Mouse (Mus musculus) forebrain, embryonic 11.5 days (tissue): ENCODE measurements around the gene Dock3. TPM values are rescaled to one million over a fixed set of nuclear protein-coding genes. Genes with fewer than 3 reads are reported as not detected.

Experiments used
- ATAC-seq: fragments of 200-750 bp; cut with Nextera tagmentation; replicated peaks from 2 replicates; pipeline ENCODE4 v1.8.0; 2017; ENCODE audit warnings: moderate TSS enrichment; ENCODE audit not compliant: low FRiP score
- DNase-seq: peaks from one replicate; pipeline ENCODE4 v3.0.0-alpha.2; 2017; ENCODE audit warnings: low spot score
- H3K27ac ChIP-seq: fragments of 300-500 bp; sonication (generic); 2 replicates; pipeline ENCODE4 v1.5.1; 2014; ENCODE audit warnings: low read depth, low read length
- H3K27me3 ChIP-seq: fragments of 300-500 bp; sonication (generic); 2 replicates; pipeline ENCODE4 v1.6.1; 2014; ENCODE audit warnings: mild to moderate bottlenecking, low read length, mixed read lengths; ENCODE audit not compliant: control insufficient read depth, insufficient read depth
- H3K36me3 ChIP-seq: fragments of 300-500 bp; sonication (generic); 2 replicates; pipeline ENCODE4 v1.6.1; 2014; ENCODE audit warnings: mild to moderate bottlenecking, low read length, moderate library complexity, mixed read lengths; ENCODE audit not compliant: control insufficient read depth, insufficient read depth
- H3K4me1 ChIP-seq: fragments of 300-500 bp; sonication (generic); replicated peaks from 2 replicates; pipeline ENCODE4 v1.6.1; 2014; ENCODE audit warnings: low read length, mixed read lengths; ENCODE audit not compliant: control insufficient read depth, insufficient read depth
- H3K4me2 ChIP-seq: fragments of 300-500 bp; sonication (generic); 2 replicates; pipeline ENCODE4 v1.6.1; 2014; ENCODE audit warnings: low read depth, mild to moderate bottlenecking, low read length, moderate library complexity, mixed read lengths; ENCODE audit not compliant: severe bottlenecking
- H3K4me3 ChIP-seq: fragments of 300-500 bp; sonication (generic); 2 replicates; pipeline ENCODE4 v1.5.1; 2014; ENCODE audit warnings: low read depth, low read length
- H3K9ac ChIP-seq: fragments of 300-500 bp; sonication (generic); 2 replicates; pipeline ENCODE4 v1.6.1; 2014; ENCODE audit warnings: low read length
- H3K9me3 ChIP-seq: fragments of 300-500 bp; sonication (generic); 2 replicates; pipeline ENCODE4 v1.6.1; 2016; ENCODE audit warnings: low read length, mixed read lengths; ENCODE audit not compliant: control insufficient read depth
- WGBS: fragments of 180-500 bp; shearing (Covaris S2); extraction: QIAGEN DNeasy Blood & Tissue Kit; methylation state at CpG from one replicate; pipeline ENCODE4 v1.1.7; 2014; 5-methylcytosine and 5-hydroxymethylcytosine counted together
- polyA plus RNA-seq: library from polyadenylated mRNA; unstranded; fragments of >200 nt; fragmentation: Nextera tagmentation; extraction: Ambion mirVana; gene quantifications from 2 replicates; pipeline ENCODE4 v1.2.1, GENCODE M21; 2014

The Dock3 gene
- polyA plus RNA-seq, 1 experiment from 2014 or later: 12.1 TPM

- H3K4me2 ChIP-seq: no peak overlapping the region
- no peak overlapping the region for H3K9ac ChIP-seq
- no peaks in the 10 kb centered on the region for H3K36me3 ChIP-seq
- no peak overlapping the region for H3K4me3 ChIP-seq
- no peaks in the 10 kb centered on the region for H3K4me1 ChIP-seq
- ATAC-seq (no peak), DNase-seq (no peak)
- no peak overlapping the region for H3K27ac ChIP-seq
- H3K9me3 ChIP-seq: no peaks in the 10 kb centered on the region
- H3K27me3 ChIP-seq: no peaks in the 10 kb centered on the region
- WGBS: 89% methylated on average over 1 of the region's 1 CpGs
Measured at GRCm38 (mm10) chr9:106898901-106899300, 332.8 kb downstream of the Dock3 start.

GRCm38 (mm10) chr9:106893327-106893726, 338.4 kb downstream of the Dock3 start:
- ATAC-seq: no peak

DNA sequence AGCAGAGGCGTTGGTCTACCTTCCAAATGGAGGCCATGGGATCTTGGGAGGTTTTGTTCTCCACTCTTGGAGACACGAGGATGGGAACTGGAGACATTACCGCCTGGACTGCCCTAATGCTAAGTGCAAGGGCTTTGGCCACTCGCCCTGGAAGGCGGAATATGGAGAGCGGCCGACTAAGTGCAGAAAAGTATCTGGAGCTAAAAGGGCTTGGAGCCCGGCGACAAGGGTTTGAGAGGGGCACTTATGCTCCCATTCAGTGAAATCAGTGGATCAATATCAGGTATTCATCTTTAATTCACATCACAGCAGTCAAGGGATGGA, 339.2 kb downstream of the Dock3 start:
- no peak for ATAC-seq

More at GRCm38 (mm10) chr9:106893327-106893726, 338.4 kb downstream of the Dock3 start:
- Histone ChIP-seq H3K4me2 (0 out of 2 replicates have a peak overlapping the region, but pooled peaks have one; percentile 18), H3K36me3 (peaks cover 7% of the 10 kb centered on the region), H3K27ac (no peak overlapping the region), H3K9me3 (no peaks in the 10 kb centered on the region), H3K27me3 (no peaks in the 10 kb centered on the region), H3K4me3 (no peak overlapping the region), H3K9ac (no peak overlapping the region), H3K4me1 (peaks cover 7% of the 10 kb centered on the region)
- 63% methylated on average over 3 of the region's 3 CpGs for WGBS
- DNase-seq: no peak

GRCm38 (mm10) chr9:106891829-106892551, 339.7 kb downstream of the Dock3 start, which contains the start of gene Manf:
Gene Manf (minus strand): TSS chr9:106891979.
- Histone ChIP-seq H3K4me3 (peak within 1 kb of the TSS; percentile 90), H3K9me3 (no peaks in the 10 kb centered on the region)

More for the DNA sequence above, 339.2 kb downstream of the Dock3 start:
- Histone ChIP-seq H3K4me2 (peak overlapping the region; percentile 91), H3K27me3 (no peaks in the 10 kb centered on the region), H3K9me3 (no peaks in the 10 kb centered on the region), H3K4me3 (peak overlapping the region; percentile 90), H3K9ac (peak overlapping the region; percentile 95), H3K36me3 (peaks cover 7% of the 10 kb centered on the region), H3K27ac (peak overlapping the region; percentile 77), H3K4me1 (peaks cover 11% of the 10 kb centered on the region)
- 1% methylated on average over 9 of the region's 9 CpGs for WGBS
- DNase-seq: no peak

DNA sequence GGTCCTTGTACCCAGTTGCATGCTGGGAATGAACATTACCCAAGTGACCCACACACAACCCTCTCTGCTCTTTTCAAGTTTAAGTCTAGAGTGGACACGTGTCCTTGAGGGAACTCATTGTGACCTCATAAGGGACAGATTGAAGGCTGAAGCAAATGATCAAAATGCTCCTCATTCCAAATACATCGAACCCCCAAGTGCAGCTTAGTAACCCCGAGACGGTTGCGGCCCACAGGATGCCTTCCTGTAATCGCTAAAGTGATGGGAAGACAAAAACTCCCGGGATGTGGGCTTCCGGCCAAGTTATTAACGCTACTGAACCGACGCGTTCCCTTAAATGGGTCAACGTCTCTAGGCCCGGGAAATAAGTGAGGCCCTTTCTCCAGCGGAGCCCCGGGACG, 340.4 kb downstream of the Dock3 start:
- DNase-seq (no peak), ATAC-seq (no peak)
- Histone ChIP-seq H3K9me3 (no peaks in the 10 kb centered on the region), H3K27me3 (no peaks in the 10 kb centered on the region), H3K4me3 (peak overlapping the region; percentile 90), H3K9ac (peak overlapping the region; percentile 95), H3K36me3 (peaks cover 7% of the 10 kb centered on the region), H3K4me1 (peaks cover 12% of the 10 kb centered on the region), H3K4me2 (peak overlapping the region; percentile 91), H3K27ac (peak overlapping the region; percentile 79)
- WGBS: 1% methylated on average over 17 of the region's 17 CpGs

More at GRCm38 (mm10) chr9:106891829-106892551, 339.7 kb downstream of the Dock3 start, which contains the start of gene Manf:
- Histone ChIP-seq H3K4me2 (peak within 1 kb of the TSS; percentile 91), H3K27me3 (no peaks in the 10 kb centered on the region), H3K36me3 (peaks cover 7% of the 10 kb centered on the region), H3K9ac (peak within 1 kb of the TSS; percentile 95), H3K4me1 (peaks cover 12% of the 10 kb centered on the region), H3K27ac (peak within 1 kb of the TSS; percentile 79)
- ATAC-seq: peak; percentile 99
- peak; percentile 98 for DNase-seq
- WGBS: under 1% methylated on average over 59 of the region's 59 CpGs

DNA sequence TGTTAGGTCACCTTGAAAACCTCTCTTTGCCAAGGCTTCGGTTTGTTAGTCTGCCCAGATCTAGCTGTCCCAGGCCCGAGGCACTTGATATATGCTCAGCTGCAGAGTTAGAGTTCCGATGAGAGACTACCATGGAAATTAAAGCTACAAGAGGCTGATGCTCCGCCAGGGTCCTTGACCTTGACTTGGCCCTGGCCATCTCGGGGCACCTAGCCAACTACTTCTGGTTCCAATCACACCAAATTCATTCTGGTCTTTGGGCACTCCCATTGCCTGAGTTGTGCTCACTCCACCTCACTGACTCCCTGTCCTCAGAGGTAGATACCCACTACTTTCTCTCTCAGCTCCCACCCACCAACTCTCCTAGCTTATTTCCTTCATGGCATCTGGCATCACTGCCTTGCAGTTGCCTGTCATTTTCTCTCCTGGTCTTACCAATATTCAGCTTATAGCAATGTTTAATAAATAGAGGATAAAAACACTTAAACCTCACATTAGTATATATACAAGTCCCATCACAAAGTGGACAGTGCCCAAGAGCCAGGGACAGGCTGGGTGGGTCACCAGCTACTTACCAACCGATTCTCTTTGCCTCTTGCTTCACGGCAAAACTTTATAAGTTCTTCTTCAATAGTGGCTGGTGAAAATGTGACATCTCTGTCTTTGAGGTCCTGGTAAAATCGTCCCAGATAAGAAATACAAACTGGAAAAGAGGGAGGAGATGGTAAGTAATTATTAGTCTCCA, 341.0 kb downstream of the Dock3 start:
- H3K36me3 ChIP-seq: peaks cover 7% of the 10 kb centered on the region
- peaks cover 12% of the 10 kb centered on the region for H3K4me1 ChIP-seq
- no peak overlapping the region for H3K27ac ChIP-seq
- H3K27me3 ChIP-seq: no peaks in the 10 kb centered on the region
- peak overlapping the region; percentile 95 for H3K9ac ChIP-seq
- no peaks in the 10 kb centered on the region for H3K9me3 ChIP-seq
- WGBS: 71% methylated on average over 8 of the region's 8 CpGs
- peak overlapping the region; percentile 90 for H3K4me3 ChIP-seq
- ATAC-seq: no peak
- H3K4me2 ChIP-seq: peak overlapping the region; percentile 91
- DNase-seq: no peak

DNA sequence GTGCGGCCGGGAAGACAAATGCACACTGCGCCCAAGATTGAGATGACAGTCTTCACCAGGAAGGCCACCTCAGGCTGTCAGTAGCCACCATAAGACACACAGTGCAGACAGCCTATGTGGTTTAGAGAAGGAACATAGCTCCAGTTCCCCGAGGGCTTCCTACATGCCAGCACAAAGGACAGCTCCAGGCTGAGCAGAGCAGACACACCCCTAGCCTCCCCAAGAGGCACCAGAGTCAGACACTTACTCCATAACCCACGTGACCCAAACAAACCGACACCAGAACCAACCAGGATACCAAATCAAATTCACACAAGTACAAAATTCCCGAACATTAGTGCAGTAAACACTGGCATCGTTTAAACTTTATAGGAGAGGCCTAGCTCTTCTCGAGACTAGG, 342.4 kb downstream of the Dock3 start:
- no peak for DNase-seq
- Histone ChIP-seq H3K4me2 (no peak overlapping the region), H3K27ac (no peak overlapping the region), H3K4me1 (peaks cover 24% of the 10 kb centered on the region), H3K27me3 (no peaks in the 10 kb centered on the region), H3K9ac (no peak overlapping the region), H3K36me3 (peaks cover 7% of the 10 kb centered on the region), H3K9me3 (no peaks in the 10 kb centered on the region), H3K4me3 (no peak overlapping the region)
- WGBS: 87% methylated on average over 9 of the region's 9 CpGs
- ATAC-seq: no peak

GRCm38 (mm10) chr9:106888346-106888745, 343.4 kb downstream of the Dock3 start:
- Histone ChIP-seq H3K4me2 (no peak overlapping the region), H3K9me3 (no peaks in the 10 kb centered on the region), H3K9ac (no peak overlapping the region), H3K27ac (no peak overlapping the region; the same call in 1 of the 2 replicates), H3K36me3 (peaks cover 9% of the 10 kb centered on the region), H3K4me1 (peaks cover 28% of the 10 kb centered on the region), H3K27me3 (no peaks in the 10 kb centered on the region), H3K4me3 (no peak overlapping the region)
- ATAC-seq (no peak), DNase-seq (peak; percentile 45)
- WGBS: 93% methylated on average over 3 of the region's 3 CpGs
